ENCODE assay signal across 26 mouse cellular contexts in the genomic region with DNA sequence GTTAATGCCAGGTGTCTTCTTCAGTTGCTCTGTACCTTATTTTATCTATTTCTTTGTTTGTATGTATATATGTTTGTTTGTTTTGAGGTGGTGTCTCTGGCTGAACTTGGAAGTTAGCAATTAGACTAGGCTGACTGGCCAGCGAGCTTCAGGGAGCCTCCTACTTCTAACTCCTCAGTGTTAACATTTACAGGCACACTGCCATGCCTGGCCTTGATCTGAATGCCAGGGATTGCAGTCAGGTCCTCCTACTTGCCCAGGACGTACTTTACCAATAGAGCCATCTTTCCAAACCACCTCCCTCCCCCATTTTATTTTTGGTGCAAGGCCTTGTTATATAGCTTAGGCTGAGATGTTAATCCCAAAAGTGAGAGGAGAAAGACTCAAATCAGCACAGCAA.
DNase-seq lines count a peak whose midpoint lies in the region; ATAC-seq and TF ChIP-seq lines count a peak whose summit lies in the region.
"Had no signal": no experiment of that assay in that cellular context is flagged by ENCODE, and none has a peak within 500 bp of the region (broad histone marks: within the 10 kb centered on the region; RNA-seq: fewer than 3 reads in every experiment).

No protein-coding gene starts in this region.

- peak; percentile 53 to 76 for DNase-seq in adrenal gland, adult (ENCODE audit: inconsistent age in 2 of 2, low spot score in 1 of 2)
- peak; percentile 28 for DNase-seq in adrenal gland, adult 8-10 months
- peak; percentile 52 for DNase-seq in adrenal gland, postnatal 25 days
- DNase-seq in testis, postnatal 10 days (ENCODE audit: low spot score), result peak; percentile 47
- DNase-seq in layer of hippocampus, adult 9-10 months (ENCODE audit: low spot score), result no peak
- no peak for DNase-seq in cerebellum, adult 2 months
- DNase-seq in lung, postnatal 0 days (ENCODE audit: low spot score), result no peak
- DNase-seq: B cell, adult 2 months; cerebellum, adult 11-12 months; cerebellum, adult 9-10 months; cerebellum, postnatal 14 days; forebrain, postnatal 0 days; gastrocnemius, adult 2 months; gastrocnemius, postnatal 14 days; heart, adult 11 months; heart, postnatal 10 days; heart, postnatal 4 days had no signal

- H3K4me1 ChIP-seq in cerebellum, adult 2 months (ENCODE audit: control insufficient read depth, insufficient read depth, low read length), result no peaks in the 10 kb centered on the region
- no peaks in the 10 kb centered on the region for H3K4me1 ChIP-seq in lung, postnatal 0 days (ENCODE audit: insufficient read depth, low read depth, low read length)
- H3K4me1 ChIP-seq: heart, embryonic 12.5 days; heart, embryonic 15.5 days had no signal

- TF ChIP-seq POLR2A in cerebellum, adult 2 months (IDR thresholded peaks at IDR 0.05; ENCODE audit: borderline replicate concordance, insufficient read depth, low read length), result no peak

- H3K4me2 ChIP-seq in lung, postnatal 0 days (replicated peaks; ENCODE audit: low read depth, low read length), result no peak overlapping the region
- H3K4me2 ChIP-seq: heart, embryonic 12.5 days; heart, embryonic 15.5 days; hindbrain, embryonic 14.5 days had no signal

- no peaks in the 10 kb centered on the region for H3K27me3 ChIP-seq in cerebellum, adult 2 months (ENCODE audit: control insufficient read depth, insufficient read depth, low read length)
- H3K27me3 ChIP-seq in lung, postnatal 0 days (replicated peaks; ENCODE audit: insufficient read depth, low read length), result no peaks in the 10 kb centered on the region
- H3K27me3 ChIP-seq: CH12.LX; heart, embryonic 12.5 days; heart, embryonic 15.5 days had no signal

- TF ChIP-seq EP300 in lung, postnatal 0 days (IDR thresholded peaks at IDR 0.05), result no peak

- 69% methylated on average over 2 of the region's 2 CpGs for WGBS in cerebellum, adult 2 months
- 51% methylated on average over 2 of the region's 2 CpGs for WGBS in lung, postnatal 0 days

- no peak for TF ChIP-seq CTCF in cerebellum, adult 2 months (IDR thresholded peaks at IDR 0.05; ENCODE audit: borderline replicate concordance, insufficient read depth, low read depth, low read length)
- no peak for TF ChIP-seq CTCF in lung, postnatal 0 days (IDR thresholded peaks at IDR 0.05)

- ATAC-seq in lung, postnatal 0 days, result no peak
- ATAC-seq: forebrain, embryonic 14.5 days; forebrain, postnatal 0 days; hindbrain, postnatal 0 days; inflammation-experienced regulatory T-cells, adult 6 months; intestine, embryonic 16.5 days had no signal

- H3K36me3 ChIP-seq in lung, postnatal 0 days (ENCODE audit: insufficient read depth, low read length), result no peaks in the 10 kb centered on the region
- H3K36me3 ChIP-seq: G1E; heart, embryonic 12.5 days; heart, embryonic 15.5 days had no signal

- no peaks in the 10 kb centered on the region for H3K9me3 ChIP-seq in lung, postnatal 0 days (ENCODE audit: low read length)
- H3K9me3 ChIP-seq: heart, embryonic 15.5 days had no signal

- no peak overlapping the region for H3K4me3 ChIP-seq in cerebellum, adult 2 months (replicated peaks; ENCODE audit: insufficient read depth, low read depth, low read length)
- no peak overlapping the region for H3K4me3 ChIP-seq in lung, postnatal 0 days (ENCODE audit: low read depth, low read length)
- H3K4me3 ChIP-seq: gastrocnemius, adult 2 months; heart, embryonic 12.5 days; heart, embryonic 15.5 days had no signal

- H3K27ac ChIP-seq in cerebellum, adult 2 months (ENCODE audit: insufficient read depth, low read length), result no peak overlapping the region
- no peak overlapping the region for H3K27ac ChIP-seq in lung, postnatal 0 days (ENCODE audit: low read length)
- H3K27ac ChIP-seq: gastrocnemius, adult 2 months; heart, embryonic 15.5 days; hindbrain, embryonic 14.5 days; hindbrain, postnatal 0 days had no signal

- no peak overlapping the region for H3K9ac ChIP-seq in lung, postnatal 0 days (replicated peaks; ENCODE audit: low read depth)
- H3K9ac ChIP-seq: forebrain, postnatal 0 days; heart, embryonic 12.5 days; heart, embryonic 15.5 days; hindbrain, embryonic 14.5 days had no signal

Comparison
In these comparisons a context has a peak if more than half of its experiments do, and no peak if none do; other contexts are left out.
1. DNase-seq: peak in adrenal gland, adult (2 of 2), adrenal gland, adult 8-10 months (single experiment), adrenal gland, postnatal 25 days (single experiment) and testis, postnatal 10 days (single experiment); none in layer of hippocampus, adult 9-10 months (single experiment), cerebellum, adult 2 months (0 of 2) and lung, postnatal 0 days (single experiment).